Mouse (Mus musculus) midbrain, embryonic 14.5 days (tissue): Measurements from ENCODE around the gene Prkar1b. TPM values are rescaled to one million over a fixed set of nuclear protein-coding genes. Genes with fewer than 3 reads are reported as not detected.

Source experiments
- ATAC-seq: fragments of 200-750 bp; cut with Nextera tagmentation; 2 replicates; pipeline ENCODE4 v1.8.0; 2017; ENCODE audit warnings: moderate number of reproducible peaks, moderate library complexity; ENCODE audit not compliant: low FRiP score, low TSS enrichment
- DNase-seq: peaks from one replicate; pipeline ENCODE4 v3.0.0-alpha.2; 2015
- H3K27ac ChIP-seq: fragments of 300-500 bp; sonication (generic); replicated peaks from 2 replicates; pipeline ENCODE4 v1.5.1; 2014; ENCODE audit warnings: mild to moderate bottlenecking, low read depth, low read length, moderate library complexity
- H3K27me3 ChIP-seq: fragments of 300-500 bp; sonication (generic); 2 replicates; pipeline ENCODE4 v1.6.1; 2014; ENCODE audit warnings: low read length, control low read depth, mixed read lengths; ENCODE audit not compliant: control insufficient read depth, insufficient read depth
- H3K36me3 ChIP-seq: fragments of 300-500 bp; sonication (generic); 2 replicates; pipeline ENCODE4 v1.6.1; 2014; ENCODE audit warnings: low read length, control low read depth; ENCODE audit not compliant: control insufficient read depth, insufficient read depth
- H3K4me1 ChIP-seq: fragments of 300-500 bp; sonication (generic); 2 replicates; pipeline ENCODE4 v1.6.1; 2014; ENCODE audit warnings: mild to moderate bottlenecking, antibody characterized with exemption, low read length, control low read depth; ENCODE audit not compliant: control insufficient read depth, insufficient read depth
- H3K4me2 ChIP-seq: fragments of 300-500 bp; sonication (generic); 2 replicates; pipeline ENCODE4 v1.6.1; 2014; ENCODE audit warnings: mild to moderate bottlenecking, low read length, moderate library complexity
- H3K4me3 ChIP-seq: fragments of 300-500 bp; sonication (generic); replicated peaks from 2 replicates; pipeline ENCODE4 v1.5.1; 2014; ENCODE audit warnings: low read depth, low read length
- H3K9ac ChIP-seq: fragments of 300-500 bp; sonication (generic); replicated peaks from 2 replicates; pipeline ENCODE4 v1.6.1; 2014; ENCODE audit warnings: mild to moderate bottlenecking, low read length, moderate library complexity
- H3K9me3 ChIP-seq: fragments of 300-500 bp; sonication (generic); 2 replicates; pipeline ENCODE4 v1.6.1; 2016; ENCODE audit warnings: low read length, control low read depth, mixed read lengths; ENCODE audit not compliant: control insufficient read depth
- WGBS: fragments of 180-500 bp; shearing (Covaris S2); extraction: QIAGEN DNeasy Blood & Tissue Kit; methylation state at CpG from one replicate; pipeline ENCODE4 v1.1.7; 2014; 5-methylcytosine and 5-hydroxymethylcytosine counted together
- polyA plus RNA-seq: library from polyadenylated mRNA; unstranded; fragments of >200 nt; fragmentation: Nextera tagmentation; extraction: Ambion mirVana; gene quantifications from 2 replicates; pipeline ENCODE4 v1.2.1, GENCODE M21; 2014

The Prkar1b gene
- polyA plus RNA-seq, 1 experiment from 2014 or later, result 169 TPM

- H3K9ac ChIP-seq, result peak overlapping the region; percentile 77
- ATAC-seq (no peak), DNase-seq (peak; percentile 58)
- peak overlapping the region; percentile 84 for H3K27ac ChIP-seq
- no peaks in the 10 kb centered on the region for H3K9me3 ChIP-seq
- peaks cover 10% of the 10 kb centered on the region; the same call in 1 of the 2 replicates for H3K36me3 ChIP-seq
- peaks cover 10% of the 10 kb centered on the region; the same call in 1 of the 2 replicates for H3K4me1 ChIP-seq
- no peaks in the 10 kb centered on the region for H3K27me3 ChIP-seq
- peak overlapping the region; percentile 72 for H3K4me2 ChIP-seq
- WGBS, result 36% methylated on average over 12 of the region's 12 CpGs
- peak overlapping the region; percentile 57 for H3K4me3 ChIP-seq
These were observed 21.2 kb downstream of the Prkar1b start for GRCm38 (mm10) chr5:139128476-139129065.

DNA sequence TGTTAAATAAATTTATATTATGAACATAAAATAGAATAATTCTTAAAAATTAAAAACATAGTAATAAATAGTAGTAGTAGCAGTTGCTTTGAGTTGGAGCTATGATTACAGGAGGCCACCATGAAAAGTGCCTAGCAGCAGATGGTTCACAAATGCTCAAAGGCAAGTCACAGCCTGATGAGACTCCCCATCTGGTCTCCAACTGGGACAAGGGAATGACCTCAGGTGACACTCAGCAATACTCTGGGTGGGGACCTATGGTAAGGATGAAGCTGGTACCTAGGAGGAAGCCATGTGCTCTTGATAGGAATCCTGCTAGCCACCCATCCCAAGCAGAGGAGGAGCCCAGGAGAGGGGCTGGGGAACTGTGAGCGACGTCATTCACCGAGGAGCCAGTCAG, 24.1 kb downstream of the Prkar1b start:
- no peak for ATAC-seq
- DNase-seq, result no peak
- 71% methylated on average over 3 of the region's 3 CpGs for WGBS
- peaks cover 15% of the 10 kb centered on the region; the same call in 1 of the 2 replicates for H3K36me3 ChIP-seq
- H3K4me1 ChIP-seq, result peaks cover 10% of the 10 kb centered on the region; the same call in 1 of the 2 replicates
- H3K4me2 ChIP-seq, result no peak overlapping the region
- H3K27me3 ChIP-seq, result no peaks in the 10 kb centered on the region
- no peak overlapping the region for H3K9ac ChIP-seq
- H3K4me3 ChIP-seq, result no peak overlapping the region
- H3K27ac ChIP-seq, result no peak overlapping the region
- H3K9me3 ChIP-seq, result no peaks in the 10 kb centered on the region

- H3K9ac ChIP-seq, result no peak overlapping the region
- no peak overlapping the region for H3K4me2 ChIP-seq
- 68% methylated on average over 2 of the region's 2 CpGs for WGBS
- peaks cover 5% of the 10 kb centered on the region for H3K36me3 ChIP-seq
- no peaks in the 10 kb centered on the region for H3K27me3 ChIP-seq
- DNase-seq (no peak), ATAC-seq (no peak)
- no peaks in the 10 kb centered on the region for H3K4me1 ChIP-seq
- no peak overlapping the region for H3K4me3 ChIP-seq
- no peak overlapping the region for H3K27ac ChIP-seq
- no peaks in the 10 kb centered on the region for H3K9me3 ChIP-seq
These were observed 30.9 kb downstream of the Prkar1b start for GRCm38 (mm10) chr5:139118961-139119276.

GRCm38 (mm10) chr5:139118139-139118960, 31.5 kb downstream of the Prkar1b start:
- Histone ChIP-seq H3K9me3 (no peaks in the 10 kb centered on the region), H3K4me1 (no peaks in the 10 kb centered on the region)
- WGBS, result 75% methylated on average over 5 of the region's 5 CpGs

GRCm38 (mm10) chr5:139115507-139115906, 34.3 kb downstream of the Prkar1b start:
- Histone ChIP-seq H3K9ac (no peak overlapping the region), H3K4me3 (no peak overlapping the region), H3K27ac (no peak overlapping the region), H3K4me2 (no peak overlapping the region), H3K36me3 (peaks cover 3% of the 10 kb centered on the region), H3K27me3 (no peaks in the 10 kb centered on the region), H3K4me1 (no peaks in the 10 kb centered on the region), H3K9me3 (no peaks in the 10 kb centered on the region)
- WGBS, result 94% methylated on average over 7 of the region's 7 CpGs
- no peak for ATAC-seq
- DNase-seq, result no peak

More at GRCm38 (mm10) chr5:139118139-139118960, 31.5 kb downstream of the Prkar1b start:
- Histone ChIP-seq H3K4me2 (no peak overlapping the region), H3K4me3 (no peak overlapping the region), H3K27me3 (no peaks in the 10 kb centered on the region), H3K9ac (no peak overlapping the region), H3K36me3 (peaks cover 5% of the 10 kb centered on the region), H3K27ac (no peak overlapping the region)
- DNase-seq (no peak), ATAC-seq (no peak)

DNA sequence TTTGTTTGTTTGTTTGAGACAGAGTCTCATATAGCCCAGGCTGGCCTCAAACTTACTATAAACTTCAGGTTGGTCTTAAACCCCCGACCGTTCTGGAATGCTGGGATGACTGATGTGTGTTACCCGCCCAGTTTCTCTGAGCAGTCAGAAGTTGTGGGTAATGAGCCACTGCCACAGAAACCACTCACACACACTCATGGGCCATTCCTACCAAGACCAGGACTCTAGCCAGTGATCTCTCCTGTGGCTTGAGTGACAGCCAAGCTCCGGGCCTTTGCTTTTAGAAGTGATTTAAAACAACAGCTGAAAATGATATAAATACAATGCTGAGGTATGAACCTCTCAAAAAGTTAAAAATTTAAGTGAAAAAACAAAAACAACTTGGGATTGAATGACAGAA, 34.9 kb downstream of the Prkar1b start:
- H3K9ac ChIP-seq, result no peak overlapping the region
- DNase-seq (no peak), ATAC-seq (no peak)
- whole genome bisulfite sequencing, result 88% methylated on average over 4 of the region's 4 CpGs
- H3K4me1 ChIP-seq, result no peaks in the 10 kb centered on the region
- H3K27ac ChIP-seq, result no peak overlapping the region
- no peak overlapping the region for H3K4me3 ChIP-seq
- no peaks in the 10 kb centered on the region for H3K9me3 ChIP-seq
- H3K36me3 ChIP-seq, result peaks cover 3% of the 10 kb centered on the region
- no peak overlapping the region for H3K4me2 ChIP-seq
- H3K27me3 ChIP-seq, result no peaks in the 10 kb centered on the region

DNA sequence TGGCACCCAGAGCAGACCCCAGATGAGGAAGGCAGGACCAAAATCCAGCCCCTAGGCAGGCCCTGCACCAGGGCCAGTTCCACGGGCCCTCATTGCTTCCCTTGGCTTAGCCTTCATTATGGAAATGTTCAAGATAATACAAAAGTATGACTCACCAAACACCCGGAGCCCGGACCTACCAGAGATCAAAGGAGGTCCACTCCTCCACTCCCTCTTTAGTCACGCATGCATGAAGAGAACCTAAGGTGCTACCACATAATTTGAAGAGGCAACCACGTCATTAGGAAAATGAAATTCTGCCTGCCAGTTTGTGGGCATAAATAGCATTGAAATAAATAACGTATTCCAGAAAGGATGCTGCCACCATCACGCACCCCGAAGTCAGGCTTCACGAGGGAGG, 37.4 kb downstream of the Prkar1b start:
- H3K4me3 ChIP-seq, result no peak overlapping the region
- H3K9me3 ChIP-seq, result no peaks in the 10 kb centered on the region
- no peak overlapping the region for H3K9ac ChIP-seq
- H3K27me3 ChIP-seq, result no peaks in the 10 kb centered on the region
- H3K27ac ChIP-seq, result no peak overlapping the region
- 51% methylated on average over 9 of the region's 9 CpGs for WGBS
- ATAC-seq (no peak), DNase-seq (no peak)
- H3K4me1 ChIP-seq, result no peaks in the 10 kb centered on the region
- no peak overlapping the region for H3K4me2 ChIP-seq
- peaks cover 15% of the 10 kb centered on the region for H3K36me3 ChIP-seq

GRCm38 (mm10) chr5:139111991-139112390, 37.8 kb downstream of the Prkar1b start:
- Histone ChIP-seq H3K27ac (no peak overlapping the region), H3K27me3 (no peaks in the 10 kb centered on the region), H3K4me1 (no peaks in the 10 kb centered on the region), H3K4me2 (no peak overlapping the region), H3K9ac (no peak overlapping the region), H3K9me3 (no peaks in the 10 kb centered on the region), H3K36me3 (peaks cover 18% of the 10 kb centered on the region), H3K4me3 (no peak overlapping the region)
- WGBS, result 67% methylated on average over 9 of the region's 9 CpGs
- ATAC-seq (no peak), DNase-seq (no peak)
